Mouse (Mus musculus): ENCODE results near the gene Ptpdc1.

DNA sequence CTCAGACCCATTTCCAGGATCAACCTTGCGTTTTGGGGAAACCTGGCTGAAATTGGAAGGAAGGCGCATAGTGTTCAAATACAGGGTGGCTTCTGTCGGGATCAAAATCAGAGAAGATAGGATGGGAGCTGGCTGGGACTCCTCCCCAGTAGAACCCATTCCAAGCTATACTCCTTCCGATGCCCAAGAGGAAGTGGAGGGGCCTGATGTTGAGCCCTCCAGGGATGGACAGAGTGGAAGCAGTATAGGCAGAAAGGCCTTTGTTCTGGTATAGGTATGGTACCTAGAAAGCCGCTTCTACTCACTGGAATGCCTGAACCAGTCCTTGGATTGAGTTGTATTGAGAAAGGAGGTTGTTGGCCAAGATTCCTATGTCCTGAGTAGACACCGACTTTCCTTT, 35.3 kb upstream of the Ptpdc1 start:
- TF ChIP-seq TCF12 (IDR thresholded peaks at IDR 0.05; ENCODE audit: low read depth, low read length): no peak
- no peak for TF ChIP-seq ETS1 (conservative IDR thresholded peaks at IDR 0.05; ENCODE audit: low read depth, low read length)
- TF ChIP-seq POLR2A (IDR thresholded peaks at IDR 0.05; ENCODE audit: low read depth, low read length): no peak
- TF ChIP-seq MAX (IDR thresholded peaks at IDR 0.05; ENCODE audit: low read length): no peak
- TF ChIP-seq CTCF (conservative IDR thresholded peaks at IDR 0.05 in 1 of 2, IDR thresholded peaks at IDR 0.05 in 1 of 2; ENCODE audit: low read depth in 2 of 2, low read length in 2 of 2): no peak
- no peak for TF ChIP-seq MAFK (IDR thresholded peaks at IDR 0.05; ENCODE audit: insufficient replicate concordance, low read length)
- no peak for TF ChIP-seq ZC3H11A (IDR thresholded peaks at IDR 0.05; ENCODE audit: low read depth, low read length)
- TF ChIP-seq ZKSCAN1 (IDR thresholded peaks at IDR 0.05; ENCODE audit: borderline replicate concordance, low read depth, low read length): no peak
